Mouse (Mus musculus) layer of hippocampus, postnatal 25 days (tissue): ENCODE measurements around the gene Ankrd11. TPM values are rescaled to one million over a fixed set of nuclear protein-coding genes. Genes with fewer than 3 reads are reported as not detected.

ENCODE experiments used
- DNase-seq, 2 experiments: peaks; one replicate each; pipeline ENCODE4 v3.0.0; 2022; ENCODE audit warnings: mixed read lengths in 2 of 2, low spot score in 1 of 2; ENCODE audit errors: extremely low spot score in 1 of 2
- total RNA-seq, 2 experiments: library from RNA; stranded (reverse); gene quantifications; 2 replicates each; pipeline ENCODE4 v1.2.3; 2021

Gene Ankrd11
- total RNA-seq, 2 experiments from 2014 or later = 147 to 171 TPM

DNA sequence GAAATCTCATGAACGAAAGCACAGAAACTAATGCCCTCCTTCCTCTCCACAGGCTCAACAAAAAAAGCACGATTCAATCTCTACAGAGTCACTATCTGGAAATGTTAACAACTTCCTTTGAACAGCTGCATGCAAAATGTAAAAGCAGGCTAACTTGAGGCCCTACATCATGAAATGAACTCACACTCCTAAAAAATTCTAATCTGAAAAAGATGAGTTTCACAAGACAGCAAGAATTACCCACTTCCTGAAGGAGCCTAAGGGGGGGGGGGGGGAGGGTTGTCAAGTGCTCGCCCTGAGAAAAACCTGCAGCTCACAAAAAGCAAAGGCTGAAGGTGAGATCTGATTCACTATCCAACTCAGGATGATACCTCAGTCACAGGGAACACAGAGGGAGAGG, 27.0 kb downstream of the Ankrd11 start:
- DNase-seq = no peak

DNA sequence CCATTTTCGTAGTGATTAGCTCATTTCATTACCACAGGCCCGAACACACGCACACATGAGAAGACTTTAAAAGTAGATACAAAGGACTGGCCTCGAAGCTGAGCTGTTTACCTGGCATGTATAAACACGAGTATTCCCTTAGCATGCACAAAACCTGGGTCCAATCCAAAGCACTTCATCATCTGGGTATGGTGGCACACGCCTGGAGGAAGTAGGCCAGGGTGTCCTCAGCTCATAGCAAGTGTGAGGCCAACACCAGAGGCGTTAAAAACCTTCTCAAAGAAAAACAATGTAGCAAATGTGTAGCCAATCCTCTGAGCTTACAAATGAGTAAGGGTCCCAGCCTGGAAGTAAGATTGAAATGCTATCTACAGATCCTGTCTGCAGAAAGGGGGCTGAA, 27.6 kb downstream of the Ankrd11 start:
- no peak for DNase-seq

DNA sequence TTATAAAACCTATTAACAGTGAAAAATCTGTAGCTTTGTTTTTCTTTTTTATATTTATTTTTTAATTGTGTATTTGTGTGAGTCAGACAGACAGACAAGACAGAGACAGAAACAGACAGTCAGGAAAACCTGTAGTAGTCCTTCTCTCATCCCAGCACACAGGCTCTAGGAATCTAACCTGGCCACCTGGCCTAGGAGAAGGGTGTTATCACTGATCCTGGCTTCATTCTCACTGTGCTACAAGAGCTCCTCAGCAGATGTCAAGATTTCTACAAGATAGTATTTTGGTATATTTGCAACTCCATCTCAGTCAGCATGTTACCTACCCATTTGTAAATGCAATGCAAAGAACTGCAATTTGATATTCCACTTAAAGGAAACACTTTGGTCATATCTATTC, 30.8 kb downstream of the Ankrd11 start:
- no peak for DNase-seq

DNA sequence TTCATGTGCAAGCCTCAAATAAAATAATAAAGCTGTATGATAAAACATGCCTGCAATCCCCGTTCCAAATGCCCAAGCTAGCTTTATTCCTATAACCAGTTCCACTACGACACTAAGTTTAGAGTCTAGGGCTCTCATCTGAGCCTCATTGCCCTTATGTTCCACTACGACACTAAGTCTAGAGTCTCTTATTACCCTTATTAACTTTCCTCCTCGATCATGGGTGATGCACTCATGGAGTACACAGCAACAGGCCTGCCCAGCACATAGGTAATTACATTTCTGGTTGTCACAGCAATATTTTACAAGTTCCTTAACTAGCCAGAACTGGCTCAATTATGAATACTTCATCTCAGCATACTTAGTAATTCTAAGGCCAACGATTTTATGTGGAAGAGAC, 36.3 kb downstream of the Ankrd11 start:
- no peak for DNase-seq

GRCm38 (mm10) chr8:123005328-123005727, 36.7 kb downstream of the Ankrd11 start:
- DNase-seq = no peak

DNA sequence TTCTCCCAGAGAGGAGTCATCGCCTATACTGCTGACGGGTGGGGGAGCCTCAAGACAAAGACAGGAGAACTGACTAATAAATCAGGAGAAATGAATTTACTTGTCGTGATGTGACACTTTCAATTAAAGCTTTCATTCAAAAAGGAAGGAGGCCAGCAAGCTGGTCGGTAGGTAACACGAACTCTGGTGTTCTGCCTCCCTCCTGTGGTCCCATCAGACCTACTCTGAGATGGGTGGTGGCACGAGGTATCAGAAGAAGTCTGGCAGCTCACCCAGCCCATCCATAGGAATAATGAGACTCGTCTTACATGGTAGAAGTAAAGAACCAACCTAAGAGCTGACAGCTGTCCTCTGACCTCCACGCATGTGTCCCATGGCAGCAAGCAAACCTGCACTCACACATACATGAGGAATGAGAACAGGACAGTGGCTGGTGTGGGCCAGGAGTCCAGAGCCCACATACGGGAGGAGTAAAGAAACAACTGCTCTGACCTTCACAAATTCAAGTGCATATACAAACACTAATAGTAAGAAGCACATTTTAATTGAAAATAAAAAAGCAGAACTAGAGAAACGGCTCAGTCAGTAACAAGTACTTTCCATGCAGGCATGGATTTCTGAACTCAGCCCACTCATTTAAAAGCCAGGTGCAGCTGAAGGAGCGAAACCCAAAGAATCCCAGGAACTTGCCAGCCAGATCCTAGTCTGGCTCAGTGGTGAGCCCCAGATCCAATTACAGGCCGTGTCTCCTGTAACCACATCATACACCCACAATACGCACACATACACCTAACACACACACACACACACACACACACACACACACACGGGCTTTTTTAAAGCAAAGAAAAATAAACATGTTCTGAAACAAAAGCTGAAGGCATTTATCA, 37.8 kb downstream of the Ankrd11 start:
- DNase-seq = no peak

DNA sequence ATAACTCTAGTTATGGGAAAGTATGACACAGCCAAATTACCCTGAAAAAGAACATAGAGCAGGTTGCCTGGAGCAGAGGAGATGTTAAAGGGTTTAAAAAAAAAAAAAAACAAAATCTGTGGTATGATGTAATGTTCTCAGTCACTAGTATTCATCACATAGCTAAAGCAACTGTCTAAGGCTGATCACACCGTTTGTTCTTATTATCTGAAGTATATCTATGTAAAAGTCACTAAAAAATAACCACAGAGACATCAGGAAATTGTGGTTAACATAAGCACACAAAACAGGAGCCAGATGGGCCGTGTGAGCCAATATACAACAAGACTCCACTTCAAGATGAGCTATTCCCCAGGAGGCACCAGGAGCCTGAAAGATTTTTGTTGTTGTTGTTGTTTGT, 41.8 kb downstream of the Ankrd11 start:
- no peak for DNase-seq

DNA sequence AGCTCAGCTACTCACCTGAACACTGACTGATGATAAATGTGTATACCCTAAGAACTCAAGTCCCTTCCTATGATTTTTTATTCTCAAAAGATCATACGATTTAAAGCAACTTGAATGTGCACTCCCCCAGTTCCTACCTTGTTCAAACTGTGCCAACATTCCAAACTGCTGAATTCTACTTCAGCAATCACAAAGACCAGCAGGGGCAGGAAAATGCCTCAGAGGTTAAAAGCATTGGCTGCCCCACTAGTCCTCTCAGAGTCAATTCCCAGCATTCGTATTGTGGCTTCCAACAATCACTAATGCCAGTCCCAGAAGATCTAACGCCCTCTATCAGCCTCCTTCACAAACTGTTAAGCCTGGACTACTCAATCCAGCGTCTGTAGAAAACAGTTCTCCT, 44.1 kb downstream of the Ankrd11 start:
- DNase-seq = no peak

DNA sequence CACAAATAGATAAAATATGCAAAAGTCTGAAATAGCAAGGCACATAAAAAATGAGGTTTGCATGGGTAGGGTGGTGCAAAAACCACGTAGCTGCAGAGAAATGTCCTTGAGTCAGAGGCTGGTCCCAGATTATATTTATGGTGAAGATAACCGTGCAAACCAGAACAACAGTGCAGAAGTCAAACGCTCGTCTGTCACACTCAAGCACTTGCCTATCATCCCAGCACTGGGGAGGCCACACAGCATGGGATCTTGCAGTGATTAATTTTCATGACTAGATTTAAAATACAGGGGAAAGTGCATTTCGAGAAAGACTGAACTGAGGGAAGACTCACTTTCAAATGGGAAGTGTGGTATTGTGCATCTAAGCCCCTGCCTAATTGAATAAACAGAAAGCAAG, 48.3 kb downstream of the Ankrd11 start:
- no peak for DNase-seq

DNA sequence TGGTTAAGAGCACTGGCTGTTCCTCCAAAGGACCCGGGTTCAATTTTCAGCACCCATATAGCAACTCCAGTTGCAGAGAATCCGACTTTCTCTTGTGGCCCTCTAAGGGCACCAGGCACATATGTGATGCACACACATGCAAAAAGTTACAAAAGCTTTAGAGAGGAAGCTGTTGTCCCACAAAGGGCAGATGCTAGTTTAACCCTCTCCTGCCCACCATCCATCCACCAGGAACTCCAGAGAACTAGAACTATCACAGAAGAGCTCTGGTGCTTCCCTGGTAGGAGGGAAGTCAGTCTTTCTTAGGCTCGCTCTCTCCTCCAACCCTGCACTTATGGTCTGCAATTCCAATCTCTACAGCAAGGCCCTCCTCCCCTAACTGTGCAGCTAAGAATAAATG, 49.0 kb downstream of the Ankrd11 start:
- DNase-seq = no peak

DNA sequence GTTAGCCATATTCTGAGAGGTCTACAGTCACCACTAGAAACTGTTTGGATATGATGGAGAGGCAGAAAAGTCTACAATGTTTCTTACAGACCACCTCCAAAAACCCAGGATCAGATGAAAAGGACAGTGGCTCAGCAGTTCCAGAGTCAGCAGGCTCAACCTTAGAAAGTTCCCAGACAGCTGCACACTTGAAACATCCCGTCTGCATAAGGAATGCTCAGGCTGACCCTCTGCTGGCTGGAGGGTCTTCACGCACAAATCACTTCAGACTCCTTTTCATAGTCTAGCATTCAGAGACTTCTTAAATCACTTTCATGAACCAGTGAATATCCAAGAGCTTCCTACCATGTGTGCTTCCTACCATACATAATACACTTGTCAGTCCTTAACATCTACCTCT, 49.8 kb downstream of the Ankrd11 start:
- DNase-seq = no peak

- DNase-seq = no peak
Observed at GRCm38 (mm10) chr8:122991368-122991767, 50.7 kb downstream of the Ankrd11 start.

DNA sequence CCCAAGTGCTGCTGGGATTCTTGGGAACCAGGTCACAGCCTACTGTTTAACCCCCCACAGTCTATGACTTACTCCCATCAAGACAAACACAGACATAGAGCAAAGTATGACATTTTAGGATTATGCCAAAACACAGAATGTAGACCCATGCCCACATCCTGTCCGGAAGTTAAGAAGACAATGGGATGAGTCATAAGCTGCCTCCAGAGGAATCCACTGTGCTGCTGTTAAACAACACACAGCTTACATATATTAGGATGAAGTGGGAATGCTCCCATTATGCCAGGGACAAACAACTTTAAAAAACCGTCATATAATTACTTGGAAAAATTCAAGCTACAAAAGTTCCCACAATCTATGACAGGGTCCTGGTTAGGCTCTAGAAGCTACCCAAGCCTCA, 52.1 kb downstream of the Ankrd11 start:
- no peak for DNase-seq

DNA sequence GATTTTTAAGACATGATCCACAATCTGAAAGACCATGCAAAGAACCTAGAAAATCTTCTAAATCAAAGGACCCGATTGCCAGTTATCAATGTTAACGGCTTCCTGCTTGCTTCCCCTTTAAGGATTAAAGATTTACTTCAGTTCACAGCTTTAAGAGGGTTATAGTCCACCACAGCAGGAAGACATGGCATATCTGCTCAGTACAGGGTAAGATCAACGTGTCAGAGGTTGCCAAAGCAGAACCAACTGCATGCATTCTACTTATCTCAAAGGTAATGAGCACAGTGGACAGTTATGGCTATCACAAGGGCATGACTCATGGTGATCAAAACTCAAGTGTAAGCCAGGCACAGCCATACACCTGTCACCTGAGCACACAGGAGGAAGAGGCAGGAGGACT, 53.1 kb downstream of the Ankrd11 start:
- DNase-seq = no peak

DNA sequence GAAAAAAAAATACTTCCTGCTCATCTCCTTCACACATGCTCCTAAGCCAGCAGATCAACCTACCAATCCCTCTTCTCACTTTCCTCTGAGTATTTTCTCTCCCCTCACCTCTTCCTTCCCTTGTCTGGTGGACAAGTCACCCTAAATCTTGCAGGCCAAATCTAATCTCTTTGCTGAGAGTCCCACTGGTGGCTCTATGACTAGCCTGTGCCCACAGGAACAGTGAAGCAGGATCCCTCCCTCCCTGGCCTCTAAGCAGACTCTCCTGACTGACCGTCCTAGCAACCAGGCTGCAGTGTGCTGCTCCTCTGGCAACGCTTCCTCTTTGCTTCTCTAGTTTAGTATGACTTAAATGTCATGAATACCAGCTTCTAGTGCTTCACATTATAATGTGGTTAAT, 54.8 kb downstream of the Ankrd11 start:
- DNase-seq = no peak

DNA sequence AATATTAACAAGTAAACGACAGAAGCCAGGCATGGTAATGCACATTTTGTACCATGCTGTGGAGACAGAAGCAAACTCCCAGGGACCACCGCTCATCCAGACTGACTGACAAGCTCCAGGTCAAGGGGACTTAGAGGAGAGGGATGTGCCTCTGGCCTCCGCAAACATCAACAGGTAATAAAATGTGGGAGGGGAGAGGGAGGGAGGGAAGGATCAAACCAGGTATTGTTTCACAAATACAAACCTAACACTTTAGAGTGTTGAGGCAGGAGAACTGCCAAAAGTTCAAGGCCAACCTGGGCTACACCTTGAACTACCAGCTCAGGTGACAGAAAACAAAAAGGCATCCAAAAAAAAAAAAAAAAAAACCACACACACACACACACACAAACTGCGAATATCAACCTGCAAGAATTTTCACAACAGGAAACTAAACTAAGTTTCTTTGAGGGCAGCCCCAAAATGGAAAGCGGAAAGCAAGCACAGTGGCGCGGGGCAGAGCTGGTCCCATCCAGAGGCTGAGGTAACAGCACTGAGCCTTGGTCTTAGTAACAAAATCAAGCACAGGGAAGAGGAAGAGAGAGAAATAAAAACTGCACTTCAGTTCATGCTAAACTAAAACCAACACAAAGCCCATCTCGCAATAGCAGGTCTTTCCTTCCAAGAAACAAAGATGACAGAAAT, 55.4 kb downstream of the Ankrd11 start:
- DNase-seq = no peak

DNA sequence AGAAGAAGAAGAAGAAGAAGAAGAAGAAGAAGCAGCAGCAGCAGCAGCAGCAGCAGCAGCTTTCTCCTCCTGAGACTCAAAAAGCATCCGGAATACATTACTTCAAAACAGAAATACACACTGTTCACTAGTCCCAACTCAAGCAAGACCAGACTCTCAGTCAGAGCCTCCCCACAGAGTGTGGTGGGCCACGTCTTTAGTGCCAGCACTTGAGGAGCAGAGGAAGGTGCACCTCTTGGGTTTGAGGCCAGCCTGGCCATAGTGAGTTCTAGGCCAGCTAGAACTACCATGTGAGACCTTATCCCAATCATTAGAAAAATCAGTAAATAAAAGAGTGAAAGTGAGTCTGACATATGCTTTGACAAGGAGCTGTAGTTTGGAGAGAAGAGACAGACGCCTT, 57.9 kb downstream of the Ankrd11 start:
- DNase-seq = no peak

DNA sequence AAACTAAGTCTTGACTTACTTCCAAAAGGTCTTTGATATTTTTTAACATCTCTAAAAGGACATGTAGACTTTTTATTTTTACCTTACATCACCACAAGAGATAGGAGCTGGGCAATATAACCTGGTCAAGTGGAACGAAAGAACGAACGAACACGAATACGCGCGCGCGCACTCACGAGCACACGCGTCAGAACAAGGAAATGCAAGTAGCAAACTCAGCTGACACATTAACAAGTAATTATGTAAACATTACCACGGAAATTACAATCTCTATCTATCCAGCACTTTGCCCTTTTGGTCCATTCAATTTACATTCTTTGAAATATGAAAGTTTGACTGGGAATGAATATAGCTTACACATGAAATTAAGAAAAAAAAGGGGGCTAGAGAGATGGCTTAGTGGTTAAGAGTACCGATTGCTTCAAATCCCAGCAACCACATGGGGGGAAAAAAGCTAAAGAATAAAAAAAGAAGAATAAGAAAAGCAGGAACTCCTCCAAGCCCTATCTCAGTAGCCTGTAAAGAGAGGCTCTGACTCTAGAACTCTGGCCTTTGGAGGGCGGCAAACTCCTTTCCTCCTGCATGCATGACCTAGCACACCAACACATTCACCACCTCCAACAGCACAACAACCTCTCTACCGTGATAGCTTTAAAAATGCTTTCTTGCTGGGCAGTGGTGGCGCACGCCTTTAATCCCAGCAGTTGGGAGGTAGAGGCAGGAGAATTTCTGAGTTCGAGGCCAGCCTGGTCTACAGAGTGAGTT, 58.7 kb downstream of the Ankrd11 start:
- DNase-seq = no peak

- DNase-seq = no peak
Observed at GRCm38 (mm10) chr8:122981646-122982045, 60.4 kb downstream of the Ankrd11 start.

GRCm38 (mm10) chr8:122979865-122980509, 62.1 kb downstream of the Ankrd11 start:
- DNase-seq = no peak

DNA sequence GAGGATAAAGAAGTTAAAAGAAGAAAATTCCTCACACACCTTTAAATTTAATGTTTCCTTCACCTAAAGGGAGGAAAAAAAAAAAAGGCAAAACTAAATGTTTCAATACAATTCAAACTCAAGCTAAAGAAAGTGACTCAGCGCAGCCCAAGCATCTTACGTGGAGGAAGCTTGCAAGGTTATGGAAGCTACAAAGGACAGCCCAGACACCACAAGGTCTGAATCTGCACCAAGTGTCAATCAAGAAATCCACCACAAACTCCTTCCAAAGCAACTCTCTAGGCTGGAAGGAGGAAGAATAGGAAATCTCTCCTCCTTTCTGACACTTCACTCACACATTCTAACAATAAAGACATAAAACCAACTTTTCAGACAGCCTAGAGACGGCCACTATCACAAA, 62.7 kb downstream of the Ankrd11 start:
- no peak for DNase-seq
